Mouse (Mus musculus) hindbrain, embryonic 10.5 days (tissue): ENCODE measurements around the gene Slc30a10. TPM values are rescaled to one million over a fixed set of nuclear protein-coding genes. Genes with fewer than 3 reads are reported as not detected.

Experiments used
- DNase-seq: peaks from one replicate; pipeline ENCODE4 v3.0.0-alpha.2; 2017; ENCODE audit warnings: low spot score
- H3K27ac ChIP-seq: fragments of 300-500 bp; sonication (generic); 2 replicates; pipeline ENCODE4 v1.5.1; 2016; ENCODE audit warnings: mild to moderate bottlenecking, moderate library complexity
- H3K27me3 ChIP-seq: fragments of 300-500 bp; sonication (generic); 2 replicates; pipeline ENCODE4 v1.6.1; 2016; ENCODE audit warnings: mild to moderate bottlenecking; ENCODE audit not compliant: poor library complexity, insufficient read depth, severe bottlenecking
- H3K36me3 ChIP-seq: fragments of 300-500 bp; sonication (generic); 2 replicates; pipeline ENCODE4 v1.6.1; 2016; ENCODE audit warnings: mild to moderate bottlenecking, moderate library complexity
- H3K4me1 ChIP-seq: fragments of 300-500 bp; sonication (generic); replicated peaks from 2 replicates; pipeline ENCODE4 v1.6.1; 2016; ENCODE audit warnings: mild to moderate bottlenecking
- H3K4me3 ChIP-seq: fragments of 300-500 bp; sonication (generic); 2 replicates; pipeline ENCODE4 v1.5.1; 2016; ENCODE audit warnings: mild to moderate bottlenecking, moderate library complexity
- H3K9me3 ChIP-seq: fragments of 300-500 bp; sonication (generic); 2 replicates; pipeline ENCODE4 v1.6.1; 2016; ENCODE audit warnings: mild to moderate bottlenecking, moderate library complexity
- WGBS: fragments of 180-500 bp; shearing (Covaris S2); methylation state at CpG from one replicate; pipeline ENCODE4 v1.1.7; 2016; 5-methylcytosine and 5-hydroxymethylcytosine counted together
- polyA plus RNA-seq: library from polyadenylated mRNA; unstranded; fragments of >200 nt; fragmentation: Nextera tagmentation; extraction: Ambion mirVana; gene quantifications from 2 replicates; pipeline ENCODE4 v1.2.1, GENCODE M21; 2016

The Slc30a10 gene
- polyA plus RNA-seq, 1 experiment from 2014 or later = 1.3 TPM

- Histone ChIP-seq H3K9me3 (no peaks in the 10 kb centered on the region), H3K27me3 (no peaks in the 10 kb centered on the region), H3K4me3 (no peak overlapping the region), H3K27ac (no peak overlapping the region), H3K4me1 (no peaks in the 10 kb centered on the region), H3K36me3 (no peaks in the 10 kb centered on the region)
- 70% methylated on average over 6 of the region's 6 CpGs for WGBS
- DNase-seq = no peak
Observed at GRCm38 (mm10) chr1:185502550-185502949, 47.9 kb downstream of the Slc30a10 start.

- Histone ChIP-seq H3K27ac (no peak overlapping the region), H3K27me3 (no peaks in the 10 kb centered on the region), H3K9me3 (no peaks in the 10 kb centered on the region), H3K4me1 (no peaks in the 10 kb centered on the region), H3K4me3 (no peak overlapping the region), H3K36me3 (no peaks in the 10 kb centered on the region)
- 77% methylated on average over 3 of the region's 3 CpGs for WGBS
- no peak for DNase-seq
Observed at GRCm38 (mm10) chr1:185509042-185509441, 54.4 kb downstream of the Slc30a10 start.

GRCm38 (mm10) chr1:185511306-185511705 lies 56.7 kb downstream of the Slc30a10 start:
- H3K9me3 ChIP-seq = no peaks in the 10 kb centered on the region
- no peak overlapping the region for H3K27ac ChIP-seq
- 93% methylated on average over 5 of the region's 5 CpGs for WGBS
- peaks cover 7% of the 10 kb centered on the region; the same call in 1 of the 2 replicates for H3K4me1 ChIP-seq
- no peaks in the 10 kb centered on the region for H3K27me3 ChIP-seq
- H3K4me3 ChIP-seq = no peak overlapping the region
- DNase-seq = no peak
- no peaks in the 10 kb centered on the region for H3K36me3 ChIP-seq

GRCm38 (mm10) chr1:185515526-185515979 lies 60.9 kb downstream of the Slc30a10 start:
- WGBS = 62% methylated on average over 14 of the region's 14 CpGs
- Histone ChIP-seq H3K4me1 (peaks cover 7% of the 10 kb centered on the region; the same call in 1 of the 2 replicates), H3K36me3 (no peaks in the 10 kb centered on the region), H3K27ac (no peak overlapping the region), H3K4me3 (no peak overlapping the region), H3K27me3 (no peaks in the 10 kb centered on the region), H3K9me3 (no peaks in the 10 kb centered on the region)
- DNase-seq = no peak

- H3K27ac ChIP-seq = no peak overlapping the region
- peaks cover 7% of the 10 kb centered on the region; the same call in 1 of the 2 replicates for H3K4me1 ChIP-seq
- no peak overlapping the region for H3K4me3 ChIP-seq
- 77% methylated on average over 10 of the region's 10 CpGs for WGBS
- no peaks in the 10 kb centered on the region for H3K36me3 ChIP-seq
- H3K27me3 ChIP-seq = no peaks in the 10 kb centered on the region
- DNase-seq = no peak
- no peaks in the 10 kb centered on the region for H3K9me3 ChIP-seq
Observed at GRCm38 (mm10) chr1:185516041-185516440, 61.4 kb downstream of the Slc30a10 start.

GRCm38 (mm10) chr1:185517566-185517965 lies 62.9 kb downstream of the Slc30a10 start:
- H3K27ac ChIP-seq = peak overlapping the region; percentile 47
- WGBS = 8% methylated on average over 3 of the region's 5 CpGs
- no peak overlapping the region for H3K4me3 ChIP-seq
- no peaks in the 10 kb centered on the region for H3K36me3 ChIP-seq
- no peaks in the 10 kb centered on the region for H3K27me3 ChIP-seq
- H3K4me1 ChIP-seq = peaks cover 7% of the 10 kb centered on the region; the same call in 1 of the 2 replicates
- no peak for DNase-seq
- H3K9me3 ChIP-seq = no peaks in the 10 kb centered on the region

Other genes starting within 250 kb of the Slc30a10 start
- 21.1 and 25.7 TPM in 2 replicates for gene Iars2, start 125.5 kb upstream of the Slc30a10 start, polyA plus RNA-seq
- 31.6 and 34.3 TPM in 2 replicates for gene Bpnt1, start 122.7 kb upstream of the Slc30a10 start, polyA plus RNA-seq
- 112 and 150 TPM in 2 replicates for gene Eprs, start 91.8 kb upstream of the Slc30a10 start, polyA plus RNA-seq